Mouse (Mus musculus) left cerebral cortex, adult 11 months (tissue): ENCODE results near the gene Cep44.
A peak's percentile ranks its signal among the peaks of the same experiment; 100 is the strongest.

Experiments
- DNase-seq: peaks from one replicate; pipeline ENCODE4 v3.0.0; 2022; ENCODE audit warnings: low spot score

Cep44 gene

GRCm38 (mm10) chr8:56550558-56551360 is at the start of gene Cep44, which contains the start of gene Fbxo8:
Cep44 (minus strand) TSS chr8:56551047.
Fbxo8 (plus strand) TSS chr8:56551090.
- DNase-seq: peak; percentile 77

GRCm38 (mm10) chr8:56591502-56591901 is 40.7 kb upstream of the Cep44 start:
- no peak for DNase-seq

GRCm38 (mm10) chr8:56591084-56591483 is 40.2 kb upstream of the Cep44 start:
- no peak for DNase-seq

- DNase-seq: no peak
Observed at GRCm38 (mm10) chr8:56589004-56589403, 38.2 kb upstream of the Cep44 start.

GRCm38 (mm10) chr8:56582841-56583240 is 32.0 kb upstream of the Cep44 start:
- no peak for DNase-seq

- DNase-seq: no peak
Observed at GRCm38 (mm10) chr8:56580918-56581317, 30.1 kb upstream of the Cep44 start.

GRCm38 (mm10) chr8:56566856-56567255 is 16.0 kb upstream of the Cep44 start:
- DNase-seq: no peak

GRCm38 (mm10) chr8:56564399-56565047 is 13.7 kb upstream of the Cep44 start:
- no peak for DNase-seq

- no peak for DNase-seq
Observed at GRCm38 (mm10) chr8:56552551-56553103, 1.8 kb upstream of the Cep44 start.

GRCm38 (mm10) chr8:56552045-56552444 is 1.2 kb upstream of the Cep44 start:
- DNase-seq: no peak

- peak; percentile 90 for DNase-seq
Observed at GRCm38 (mm10) chr8:56551361-56551852, 560 bp upstream of the Cep44 start.

GRCm38 (mm10) chr8:56547866-56548265 is 3.0 kb downstream of the Cep44 start:
- DNase-seq: no peak

GRCm38 (mm10) chr8:56540706-56541105 is 10.1 kb downstream of the Cep44 start:
- DNase-seq: no peak

- DNase-seq: no peak
Observed at GRCm38 (mm10) chr8:56530359-56530758, 20.5 kb downstream of the Cep44 start.

GRCm38 (mm10) chr8:56528869-56529268 is 22.0 kb downstream of the Cep44 start:
- DNase-seq: no peak

GRCm38 (mm10) chr8:56521051-56521450 is 29.8 kb downstream of the Cep44 start:
- DNase-seq: no peak

- DNase-seq: no peak
Observed at GRCm38 (mm10) chr8:56520249-56520648, 30.6 kb downstream of the Cep44 start.

- DNase-seq: no peak
Observed at GRCm38 (mm10) chr8:56518848-56519247, 32.0 kb downstream of the Cep44 start.

- no peak for DNase-seq
Observed at GRCm38 (mm10) chr8:56508952-56509479, 41.8 kb downstream of the Cep44 start.

GRCm38 (mm10) chr8:56508318-56508951 is 42.4 kb downstream of the Cep44 start:
- DNase-seq: no peak

- no peak for DNase-seq
Observed at GRCm38 (mm10) chr8:56501911-56502310, 48.9 kb downstream of the Cep44 start.

- no peak for DNase-seq
Observed at GRCm38 (mm10) chr8:56489496-56489895, 61.4 kb downstream of the Cep44 start.
